Mouse (Mus musculus) erythroblast, embryonic 14.5 days (primary cell): Measurements from ENCODE around the gene Tmcc2. TPM values are rescaled to one million over a fixed set of nuclear protein-coding genes. Genes with fewer than 3 reads are reported as not detected.
A peak's percentile ranks its signal among the peaks of the same experiment; 100 is the strongest.

Source experiments
- H3K27me3 ChIP-seq: 2 replicates; pipeline ENCODE4 v1.6.1; 2012; ENCODE audit warnings: inconsistent platforms; ENCODE audit not compliant: control insufficient read depth
- H3K36me3 ChIP-seq: 2 replicates; pipeline ENCODE4 v1.6.1; 2012; ENCODE audit warnings: mild to moderate bottlenecking, inconsistent platforms; ENCODE audit not compliant: control insufficient read depth
- H3K4me1 ChIP-seq: 2 replicates; pipeline ENCODE4 v1.6.1; 2012; ENCODE audit warnings: inconsistent platforms; ENCODE audit not compliant: control insufficient read depth
- H3K4me3 ChIP-seq: replicated peaks from 2 replicates; pipeline ENCODE3; 2012; ENCODE audit warnings: moderate library complexity, mild to moderate bottlenecking, inconsistent platforms
- H3K9me3 ChIP-seq: 2 replicates; pipeline ENCODE4 v1.6.1; 2012; ENCODE audit warnings: low read length, inconsistent platforms, mixed read lengths; ENCODE audit not compliant: control insufficient read depth
- GATA1 ChIP-seq: IDR thresholded peaks from 2 replicates; pipeline ENCODE4 v1.6.1; 2012; ENCODE audit warnings: low read length, inconsistent platforms, mixed read lengths
- TAL1 ChIP-seq: IDR thresholded peaks from 3 replicates; pipeline ENCODE4 v1.6.1; 2012; ENCODE audit warnings: low read length, inconsistent platforms, mixed read lengths
- polyA plus RNA-seq: library from polyadenylated mRNA; stranded (reverse); fragments of >175 nt; gene quantifications from 2 replicates; pipeline ENCODE4 v1.2.3, GENCODE M21; 2012

The Tmcc2 gene
- polyA plus RNA-seq, 1 experiment: 495 TPM

GRCm38 (mm10) chr1:132400538-132400937 is 9.5 kb upstream of the Tmcc2 start:
- H3K27me3 ChIP-seq: peaks cover 7% of the 10 kb centered on the region
- TF ChIP-seq GATA1: no peak
- no peak for TF ChIP-seq TAL1
- H3K4me3 ChIP-seq: no peak overlapping the region
- peaks cover 2% of the 10 kb centered on the region; the same call in 1 of the 2 replicates for H3K9me3 ChIP-seq
- peaks cover 3% of the 10 kb centered on the region for H3K4me1 ChIP-seq
- no peaks in the 10 kb centered on the region for H3K36me3 ChIP-seq

- no peaks in the 10 kb centered on the region for H3K36me3 ChIP-seq
- H3K9me3 ChIP-seq: no peaks in the 10 kb centered on the region
- TF ChIP-seq TAL1: no peak
- TF ChIP-seq GATA1: no peak
- H3K4me1 ChIP-seq: peaks cover 15% of the 10 kb centered on the region
- H3K27me3 ChIP-seq: peaks cover 29% of the 10 kb centered on the region
- H3K4me3 ChIP-seq: no peak overlapping the region
Observed at GRCm38 (mm10) chr1:132396705-132397104, 5.6 kb upstream of the Tmcc2 start.

GRCm38 (mm10) chr1:132392872-132393271 is 1.8 kb upstream of the Tmcc2 start:
- Histone ChIP-seq H3K4me3 (no peak overlapping the region), H3K9me3 (no peaks in the 10 kb centered on the region), H3K36me3 (peaks cover 22% of the 10 kb centered on the region), H3K27me3 (peaks cover 36% of the 10 kb centered on the region), H3K4me1 (peaks cover 39% of the 10 kb centered on the region)
- TF ChIP-seq TAL1 (no peak), GATA1 (no peak)

GRCm38 (mm10) chr1:132391580-132392022 is 520 bp upstream of the Tmcc2 start:
- Histone ChIP-seq H3K4me1 (peaks cover 50% of the 10 kb centered on the region), H3K36me3 (peaks cover 33% of the 10 kb centered on the region), H3K27me3 (peaks cover 34% of the 10 kb centered on the region), H3K4me3 (peak overlapping the region; percentile 89), H3K9me3 (no peaks in the 10 kb centered on the region)
- TF ChIP-seq TAL1 (no peak), GATA1 (no peak)

GRCm38 (mm10) chr1:132389886-132390585 is 1.0 kb downstream of the Tmcc2 start:
- Histone ChIP-seq H3K27me3 (peaks cover 28% of the 10 kb centered on the region), H3K36me3 (peaks cover 49% of the 10 kb centered on the region), H3K4me1 (peaks cover 65% of the 10 kb centered on the region), H3K9me3 (no peaks in the 10 kb centered on the region), H3K4me3 (peak overlapping the region; percentile 89)
- TF ChIP-seq TAL1 (peak; percentile 59; the same call in 2 of the 3 replicates), GATA1 (peak; percentile 55; the same call in 1 of the 2 replicates)

GRCm38 (mm10) chr1:132388813-132389803 is 2.0 kb downstream of the Tmcc2 start:
- Histone ChIP-seq H3K4me1 (peaks cover 75% of the 10 kb centered on the region), H3K27me3 (peaks cover 24% of the 10 kb centered on the region), H3K4me3 (peak overlapping the region; percentile 89), H3K9me3 (no peaks in the 10 kb centered on the region), H3K36me3 (peaks cover 58% of the 10 kb centered on the region)
- TF ChIP-seq GATA1 (no peak), TAL1 (no peak)

- no peaks in the 10 kb centered on the region for H3K9me3 ChIP-seq
- H3K27me3 ChIP-seq: peaks cover 15% of the 10 kb centered on the region
- peaks cover 83% of the 10 kb centered on the region for H3K4me1 ChIP-seq
- H3K4me3 ChIP-seq: peak overlapping the region; percentile 89
- no peak for TF ChIP-seq GATA1
- TF ChIP-seq TAL1: no peak
- H3K36me3 ChIP-seq: peaks cover 70% of the 10 kb centered on the region
Observed at GRCm38 (mm10) chr1:132387943-132388342, 3.1 kb downstream of the Tmcc2 start.

GRCm38 (mm10) chr1:132386266-132386665 is 4.8 kb downstream of the Tmcc2 start:
- Histone ChIP-seq H3K36me3 (peaks cover 86% of the 10 kb centered on the region), H3K4me3 (peak overlapping the region; percentile 89), H3K27me3 (peaks cover 7% of the 10 kb centered on the region; the same call in 1 of the 2 replicates), H3K9me3 (no peaks in the 10 kb centered on the region), H3K4me1 (peaks cover 88% of the 10 kb centered on the region)
- TF ChIP-seq TAL1: no peak
- TF ChIP-seq GATA1: no peak

GRCm38 (mm10) chr1:132385711-132386110 is 5.4 kb downstream of the Tmcc2 start:
- TF ChIP-seq GATA1 (no peak), TAL1 (no peak)
- Histone ChIP-seq H3K36me3 (peaks cover 91% of the 10 kb centered on the region), H3K4me3 (peak overlapping the region; percentile 89), H3K9me3 (no peaks in the 10 kb centered on the region), H3K27me3 (peaks cover 2% of the 10 kb centered on the region; the same call in 1 of the 2 replicates), H3K4me1 (peaks cover 88% of the 10 kb centered on the region)
